Mouse (Mus musculus) neural tube, embryonic 15.5 days (tissue): ENCODE measurements at regions not wholly inside any gene's neighbourhood (a gene's known extent, or its start where the extent isn't known, plus 50 kb on each side); places are given as distances from the start of the nearest gene placed in this dataset.
"Not testable (repeated sequence)": the region's sequence is repeated elsewhere in the genome, so short reads cannot be mapped to it uniquely, and the experiment has no call there.

Experiments used
- ATAC-seq: fragments of 200-750 bp; cut with Nextera tagmentation; 2 replicates; pipeline ENCODE4 v1.8.0; 2017; ENCODE audit warnings: mild to moderate bottlenecking, moderate TSS enrichment, moderate library complexity; ENCODE audit not compliant: low FRiP score
- H3K27ac ChIP-seq: fragments of 300-500 bp; sonication (generic); replicated peaks from 2 replicates; pipeline ENCODE4 v1.5.1; 2015; ENCODE audit warnings: mild to moderate bottlenecking, inconsistent platforms
- H3K27me3 ChIP-seq: fragments of 300-500 bp; sonication (generic); replicated peaks from 2 replicates; pipeline ENCODE4 v1.6.1; 2015; ENCODE audit warnings: inconsistent platforms
- H3K36me3 ChIP-seq: fragments of 300-500 bp; sonication (generic); 2 replicates; pipeline ENCODE4 v1.6.1; 2015; ENCODE audit warnings: inconsistent platforms
- H3K4me1 ChIP-seq: fragments of 300-500 bp; sonication (generic); 2 replicates; pipeline ENCODE4 v1.6.1; 2015; ENCODE audit warnings: inconsistent platforms
- H3K4me2 ChIP-seq: fragments of 300-500 bp; sonication (generic); 2 replicates; pipeline ENCODE4 v1.6.1; 2015; ENCODE audit warnings: inconsistent platforms, mild to moderate bottlenecking, moderate library complexity
- H3K4me3 ChIP-seq: fragments of 300-500 bp; sonication (generic); replicated peaks from 2 replicates; pipeline ENCODE4 v1.5.1; 2015; ENCODE audit warnings: mild to moderate bottlenecking, inconsistent platforms
- H3K9ac ChIP-seq: fragments of 300-500 bp; sonication (generic); replicated peaks from 2 replicates; pipeline ENCODE4 v1.6.1; 2015; ENCODE audit warnings: mild to moderate bottlenecking, inconsistent platforms
- H3K9me3 ChIP-seq: fragments of 300-500 bp; sonication (generic); replicated peaks from 2 replicates; pipeline ENCODE4 v1.6.1; 2016; ENCODE audit warnings: inconsistent platforms
- WGBS: fragments of 180-500 bp; shearing (Covaris S2); methylation state at CpG from one replicate; pipeline ENCODE4 v1.1.7; 2015; ENCODE audit warnings: mixed read lengths; 5-methylcytosine and 5-hydroxymethylcytosine counted together

DNA sequence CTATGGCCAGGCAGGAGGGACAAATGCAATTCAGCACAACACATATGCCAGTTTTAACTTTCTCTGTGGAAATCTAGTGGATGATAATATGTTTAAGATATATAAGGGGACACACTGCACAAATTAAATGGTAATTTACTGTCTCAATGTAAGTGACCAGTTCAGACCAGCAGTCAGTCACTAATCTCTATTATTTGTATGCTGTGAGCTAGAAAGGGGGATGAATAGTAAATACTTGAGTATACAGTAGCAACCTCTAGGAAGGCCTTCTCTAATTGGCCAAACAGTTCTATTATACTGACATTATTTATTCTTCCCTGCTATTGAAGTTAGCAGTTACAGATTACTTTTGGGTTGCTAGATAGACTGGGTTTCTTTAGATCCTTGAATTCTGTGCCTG, 391.2 kb downstream of the Fign start:
- no peak for ATAC-seq
- no peak overlapping the region for H3K27ac ChIP-seq
- H3K4me1 ChIP-seq = peaks cover 13% of the 10 kb centered on the region
- H3K9me3 ChIP-seq = no peaks in the 10 kb centered on the region
- H3K27me3 ChIP-seq = no peaks in the 10 kb centered on the region
- H3K4me3 ChIP-seq = no peak overlapping the region
- H3K36me3 ChIP-seq = no peaks in the 10 kb centered on the region
- no peak overlapping the region for H3K9ac ChIP-seq
- H3K4me2 ChIP-seq = no peak overlapping the region

DNA sequence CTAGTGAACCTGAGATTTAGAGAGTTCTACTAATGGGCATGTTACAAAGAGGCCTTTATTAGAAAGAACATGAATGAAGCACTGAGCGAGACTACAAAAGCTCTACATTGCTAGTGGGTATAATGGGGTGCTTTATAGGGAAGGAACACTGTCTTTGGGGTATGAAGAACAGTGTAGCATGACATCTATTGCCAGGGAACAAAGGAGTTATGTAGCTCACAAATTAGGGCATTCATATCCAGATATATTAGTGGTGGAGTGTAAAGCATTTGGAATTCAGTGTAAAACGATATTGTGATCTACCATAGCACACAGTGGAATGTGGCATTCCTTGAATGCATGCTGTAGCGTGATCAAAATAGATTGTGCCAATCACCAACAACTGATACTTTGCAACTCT, 391.7 kb downstream of the Fign start:
- Histone ChIP-seq H3K36me3 (no peaks in the 10 kb centered on the region), H3K4me2 (no peak overlapping the region), H3K27ac (no peak overlapping the region), H3K27me3 (no peaks in the 10 kb centered on the region), H3K4me3 (no peak overlapping the region), H3K9ac (no peak overlapping the region), H3K4me1 (peaks cover 13% of the 10 kb centered on the region), H3K9me3 (no peaks in the 10 kb centered on the region)
- WGBS = 45% methylated on average over 3 of the region's 3 CpGs
- no peak for ATAC-seq

DNA sequence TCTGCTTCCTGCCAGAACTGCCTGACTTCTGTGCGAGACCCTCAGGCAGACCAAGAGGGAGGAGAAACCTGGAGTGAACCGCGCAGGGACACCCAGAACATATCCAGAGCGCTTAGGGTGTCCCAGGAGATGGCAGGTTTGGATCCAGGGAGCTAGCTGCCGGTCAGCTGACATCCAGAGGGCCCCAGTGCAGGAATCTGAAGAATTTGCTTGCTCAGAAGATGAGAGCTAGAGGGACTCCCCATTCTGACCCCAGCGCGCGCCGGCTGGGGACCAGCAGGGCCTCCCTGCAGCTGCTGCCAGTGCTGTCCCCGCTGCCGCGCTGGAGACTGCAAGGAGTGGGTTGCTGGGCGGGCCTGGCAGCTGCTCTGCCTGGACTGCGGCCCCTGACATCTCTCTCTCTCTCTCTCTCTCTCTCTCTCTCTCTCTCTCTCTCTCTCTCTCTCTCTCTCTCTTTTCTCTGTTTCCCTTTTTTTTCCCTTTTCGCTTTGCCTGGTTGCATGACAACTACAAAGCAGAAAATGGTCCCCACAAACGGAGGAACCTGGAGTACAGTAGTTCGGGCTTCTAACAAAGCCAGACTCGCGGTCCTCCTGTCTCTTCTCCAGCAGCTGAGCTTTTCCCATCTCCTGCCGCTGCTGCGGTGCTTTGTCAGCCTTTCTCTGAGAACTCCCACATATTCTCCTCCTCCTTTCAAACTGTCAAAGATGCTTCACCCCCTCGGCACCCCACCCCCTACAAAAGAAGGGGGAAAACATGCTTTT, 395.3 kb downstream of the Fign start:
- Histone ChIP-seq H3K9me3 (no peaks in the 10 kb centered on the region), H3K36me3 (no peaks in the 10 kb centered on the region), H3K4me1 (peaks cover 13% of the 10 kb centered on the region), H3K4me2 (peak overlapping the region; percentile 81), H3K4me3 (peak overlapping the region; percentile 41), H3K27ac (peak overlapping the region; percentile 64), H3K27me3 (no peaks in the 10 kb centered on the region; the same call in 1 of the 2 replicates), H3K9ac (peak overlapping the region; percentile 60)
- peak; percentile 93 for ATAC-seq
- whole genome bisulfite sequencing = under 1% methylated on average over 22 of the region's 22 CpGs

DNA sequence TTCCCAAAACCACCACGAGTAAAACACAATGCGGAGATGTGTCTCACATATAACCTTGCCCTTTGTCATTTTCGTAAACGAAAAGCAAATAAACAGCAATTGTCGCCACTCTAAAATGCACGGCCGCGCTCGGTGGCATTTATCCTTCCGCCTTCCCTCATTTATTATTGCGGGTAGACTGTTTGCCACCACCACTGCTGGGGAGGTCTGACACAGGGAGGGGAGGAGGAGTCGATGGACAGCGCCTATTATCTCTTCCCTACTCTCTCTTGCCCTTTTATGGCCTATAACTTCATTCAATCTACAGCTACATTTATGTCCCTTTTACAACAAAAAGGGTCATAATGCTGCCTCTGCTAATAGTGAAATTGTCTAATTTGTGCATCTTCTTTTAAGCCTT, 396.0 kb downstream of the Fign start:
- ATAC-seq = no peak
- H3K27me3 ChIP-seq = no peaks in the 10 kb centered on the region; the same call in 1 of the 2 replicates
- 6% methylated on average over 13 of the region's 13 CpGs for WGBS
- H3K4me1 ChIP-seq = peaks cover 13% of the 10 kb centered on the region
- peak overlapping the region; percentile 60; the same call in 1 of the 2 replicates for H3K9ac ChIP-seq
- H3K27ac ChIP-seq = peak overlapping the region; percentile 64; the same call in 1 of the 2 replicates
- peak overlapping the region; percentile 81 for H3K4me2 ChIP-seq
- peak overlapping the region; percentile 41 for H3K4me3 ChIP-seq
- no peaks in the 10 kb centered on the region for H3K36me3 ChIP-seq
- no peaks in the 10 kb centered on the region for H3K9me3 ChIP-seq

DNA sequence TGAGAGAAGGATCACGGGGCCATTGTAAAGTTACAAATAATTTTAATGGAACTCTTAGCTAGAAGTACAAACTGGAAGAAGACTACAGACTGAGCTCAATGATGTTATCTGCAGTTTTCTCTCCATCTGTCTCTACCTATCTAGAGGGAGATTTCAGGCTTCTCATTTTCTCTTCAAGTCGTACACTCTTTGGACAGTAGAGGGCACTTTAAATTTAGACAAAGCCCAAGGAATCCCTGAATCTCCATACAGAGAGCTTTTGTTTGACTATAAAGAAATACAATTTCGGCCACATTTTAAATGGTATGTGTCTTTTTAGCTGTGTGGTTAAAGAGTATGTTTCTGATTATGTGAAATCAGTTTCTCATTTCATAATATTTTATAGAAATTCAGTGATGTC, 397.6 kb downstream of the Fign start:
- Histone ChIP-seq H3K36me3 (no peaks in the 10 kb centered on the region), H3K4me2 (no peak overlapping the region), H3K9ac (no peak overlapping the region), H3K4me3 (no peak overlapping the region), H3K4me1 (peaks cover 13% of the 10 kb centered on the region), H3K27me3 (no peaks in the 10 kb centered on the region; the same call in 1 of the 2 replicates), H3K27ac (no peak overlapping the region), H3K9me3 (no peaks in the 10 kb centered on the region)
- ATAC-seq = peak; percentile 59; the same call in 1 of the 2 replicates
- WGBS = 16% methylated on average over 3 of the region's 3 CpGs

DNA sequence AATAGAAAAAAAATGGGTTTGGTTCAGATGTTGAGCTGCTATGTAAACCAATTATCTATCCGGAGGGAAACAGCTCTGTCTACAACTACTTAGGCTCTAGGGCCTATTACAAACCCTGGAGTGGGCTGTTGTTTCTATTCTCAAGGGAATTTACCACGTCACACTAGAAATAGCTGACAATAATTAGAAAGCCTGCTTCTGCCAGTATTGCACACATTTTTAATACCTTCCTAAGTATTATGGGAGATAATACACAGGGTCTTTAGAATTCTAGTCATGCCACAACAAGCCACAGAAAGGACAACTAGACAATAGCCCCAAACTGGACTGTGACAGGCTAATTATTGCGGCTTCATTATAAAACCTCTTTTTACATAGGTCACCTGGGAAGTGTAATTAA, 428.1 kb downstream of the Fign start:
- ATAC-seq = peak; percentile 55; the same call in 1 of the 2 replicates
- 30% methylated on average over 3 of the region's 3 CpGs for WGBS
- no peak overlapping the region for H3K27ac ChIP-seq
- no peak overlapping the region for H3K4me2 ChIP-seq
- no peaks in the 10 kb centered on the region for H3K9me3 ChIP-seq
- no peaks in the 10 kb centered on the region for H3K36me3 ChIP-seq
- H3K27me3 ChIP-seq = no peaks in the 10 kb centered on the region
- H3K4me3 ChIP-seq = no peak overlapping the region
- H3K9ac ChIP-seq = no peak overlapping the region
- H3K4me1 ChIP-seq = peaks cover 4% of the 10 kb centered on the region; the same call in 1 of the 2 replicates

DNA sequence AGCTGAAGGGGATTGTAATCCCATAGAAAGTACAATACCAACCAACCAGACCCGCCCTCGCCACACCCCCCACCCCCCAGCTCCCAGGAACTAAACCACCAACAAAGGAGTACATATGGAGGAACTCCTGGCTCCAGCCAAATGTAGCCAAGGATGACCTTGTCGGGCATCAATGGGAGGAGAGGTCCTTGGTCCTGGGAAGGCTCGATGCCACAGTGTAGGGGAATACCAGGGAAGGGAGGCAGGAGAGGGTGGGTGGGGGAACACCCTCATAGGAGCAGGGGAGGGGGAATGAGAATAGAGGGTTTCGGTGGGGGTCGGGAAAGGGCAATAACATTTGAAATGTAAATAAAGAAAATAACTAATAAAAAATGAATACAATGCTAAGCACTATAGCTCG, 429.1 kb downstream of the Fign start:
- peaks cover 4% of the 10 kb centered on the region; the same call in 1 of the 2 replicates for H3K4me1 ChIP-seq
- no peak overlapping the region for H3K4me2 ChIP-seq
- no peak overlapping the region for H3K9ac ChIP-seq
- no peaks in the 10 kb centered on the region for H3K36me3 ChIP-seq
- WGBS = 67% methylated on average over 7 of the region's 7 CpGs
- H3K27ac ChIP-seq = no peak overlapping the region
- no peaks in the 10 kb centered on the region for H3K9me3 ChIP-seq
- H3K27me3 ChIP-seq = no peaks in the 10 kb centered on the region
- no peak for ATAC-seq
- H3K4me3 ChIP-seq = no peak overlapping the region

DNA sequence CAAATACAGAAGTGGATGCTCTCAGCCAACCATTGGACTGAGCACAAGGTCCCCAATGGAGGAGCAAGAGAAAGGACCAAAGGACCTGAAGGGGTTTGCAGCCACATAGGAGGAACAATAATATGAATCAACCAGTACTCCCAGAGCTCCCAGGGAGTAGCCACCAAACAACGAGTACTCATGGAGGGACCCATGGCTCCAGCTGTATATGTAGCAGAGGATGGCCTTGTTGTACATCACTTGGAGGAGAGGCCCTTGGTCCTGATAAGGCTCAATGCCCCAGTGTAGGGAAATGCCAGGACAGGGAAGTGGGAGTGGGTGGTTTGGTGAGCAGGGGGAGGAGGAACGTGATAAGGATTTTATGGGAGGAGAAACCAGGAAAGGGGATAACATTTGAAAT, 437.9 kb downstream of the Fign start:
- H3K9me3 ChIP-seq = not testable (repeated sequence)
- WGBS = 90% methylated on average over 2 of the region's 2 CpGs

More for the DNA sequence above, 437.9 kb downstream of the Fign start:
- not testable (repeated sequence) for H3K4me1 ChIP-seq, H3K4me3 ChIP-seq, H3K27me3 ChIP-seq, H3K9ac ChIP-seq, ATAC-seq, H3K36me3 ChIP-seq, H3K4me2 ChIP-seq, H3K27ac ChIP-seq
